Mouse (Mus musculus) mouse trophoblast stem cell (cell line): Measurements from ENCODE around the gene Adamtsl5.

Experiments used
- in situ Hi-C, 2 experiments: fragments of 300-500 bp; cut with MseI, MboI; formaldehyde crosslinking; loops; 2 replicates in 1 of 2; 3 replicates in 1 of 2; pipeline ENCODE4 v1.15.1; 2025

Adamtsl5 gene

DNA sequence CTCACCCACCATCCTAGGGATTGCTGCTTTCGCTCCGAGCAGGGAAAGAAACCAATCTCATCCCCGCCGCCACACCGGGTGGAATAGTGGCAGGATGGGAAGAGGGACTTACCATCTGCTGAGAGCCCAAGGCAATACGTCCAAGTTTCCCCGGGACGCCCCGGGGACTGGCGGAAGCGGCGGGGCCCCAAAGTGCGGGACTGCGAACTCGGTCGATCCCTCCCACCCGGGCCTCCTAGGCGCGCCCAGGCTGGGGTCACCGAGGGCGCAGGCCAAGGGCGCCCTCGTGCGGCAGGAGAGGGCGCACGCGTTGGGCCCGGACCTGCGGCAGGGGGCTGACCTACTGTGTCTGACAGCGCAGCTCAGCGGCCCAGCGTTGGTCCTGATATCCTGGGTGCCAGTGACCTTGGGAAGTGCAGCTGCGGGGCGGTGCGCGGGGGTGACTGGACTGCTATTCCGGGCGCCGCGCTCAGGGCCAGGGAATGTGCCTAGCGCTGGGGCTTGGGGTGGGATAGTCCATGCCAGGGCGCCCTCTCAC is at the start of gene Adamtsl5:
Gene Adamtsl5 (minus strand): TSS at position 169 of the 538 bp plus-strand sequence.
- in situ Hi-C loops = no loop called here

DNA sequence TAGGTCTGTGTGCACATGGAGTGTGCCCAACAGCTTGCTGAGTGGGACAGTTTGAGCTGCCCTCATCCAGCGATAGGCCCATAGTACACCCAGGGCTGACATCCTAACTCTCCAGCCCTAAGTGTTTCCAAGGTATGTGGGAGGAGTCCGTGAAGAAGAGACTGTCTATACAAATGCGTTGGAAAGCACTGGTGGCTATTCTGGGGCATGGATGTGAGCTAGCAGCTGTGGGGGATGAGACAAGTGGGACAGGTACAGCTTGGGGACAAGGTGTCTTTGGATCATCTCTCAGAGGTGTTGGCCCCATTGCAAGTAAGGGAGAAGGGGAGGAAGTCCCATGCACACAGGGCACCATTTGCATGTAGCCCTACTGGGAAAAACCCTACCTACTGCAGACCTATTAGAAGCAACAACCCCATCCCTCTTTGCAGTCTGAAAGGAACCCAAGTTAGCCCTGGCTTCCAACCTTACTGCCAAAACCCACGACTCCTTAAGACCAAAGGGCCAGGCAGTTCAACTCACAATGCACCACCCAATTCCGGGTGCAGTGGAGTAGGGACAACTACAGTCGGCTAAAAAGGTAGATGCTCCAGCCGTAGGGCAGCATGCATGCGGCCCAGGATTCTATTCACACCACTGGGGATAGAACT is 49.4 kb upstream of the Adamtsl5 start:
- in situ Hi-C loops = no loop called here

DNA sequence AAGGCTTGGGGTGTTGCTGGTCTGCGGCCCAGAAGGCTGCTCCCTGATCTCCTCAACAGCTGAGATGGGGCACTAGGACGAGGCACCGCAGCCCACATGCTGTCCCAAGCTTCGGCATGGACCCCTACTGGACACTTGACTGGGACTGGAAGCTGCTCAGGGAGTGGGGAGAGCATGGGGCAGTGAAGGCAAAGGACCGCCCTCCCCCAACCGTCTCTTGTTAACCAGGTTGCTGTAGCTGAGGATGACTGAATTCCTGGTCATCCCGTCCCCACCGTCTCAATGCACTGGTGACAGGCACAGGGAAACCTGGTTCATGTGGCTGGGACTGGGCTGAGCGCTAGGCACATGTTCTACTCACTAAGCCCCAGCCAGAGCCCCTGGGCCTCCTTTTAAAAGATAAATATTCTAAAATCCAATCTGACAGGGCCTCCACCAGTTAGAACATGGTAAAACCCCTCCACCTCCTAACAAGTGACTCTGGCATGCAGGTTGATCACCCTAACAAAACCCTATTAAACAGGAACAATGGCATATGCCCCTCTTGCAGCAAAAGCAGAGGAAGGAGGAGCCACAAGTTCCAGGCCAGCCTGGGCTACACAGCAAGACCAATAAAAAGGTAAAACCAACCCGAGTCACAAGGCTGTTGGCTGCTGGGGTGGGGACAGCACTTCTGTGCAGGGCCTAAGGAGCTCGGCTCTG is 48.8 kb upstream of the Adamtsl5 start:
- in situ Hi-C loops = no loop called here

DNA sequence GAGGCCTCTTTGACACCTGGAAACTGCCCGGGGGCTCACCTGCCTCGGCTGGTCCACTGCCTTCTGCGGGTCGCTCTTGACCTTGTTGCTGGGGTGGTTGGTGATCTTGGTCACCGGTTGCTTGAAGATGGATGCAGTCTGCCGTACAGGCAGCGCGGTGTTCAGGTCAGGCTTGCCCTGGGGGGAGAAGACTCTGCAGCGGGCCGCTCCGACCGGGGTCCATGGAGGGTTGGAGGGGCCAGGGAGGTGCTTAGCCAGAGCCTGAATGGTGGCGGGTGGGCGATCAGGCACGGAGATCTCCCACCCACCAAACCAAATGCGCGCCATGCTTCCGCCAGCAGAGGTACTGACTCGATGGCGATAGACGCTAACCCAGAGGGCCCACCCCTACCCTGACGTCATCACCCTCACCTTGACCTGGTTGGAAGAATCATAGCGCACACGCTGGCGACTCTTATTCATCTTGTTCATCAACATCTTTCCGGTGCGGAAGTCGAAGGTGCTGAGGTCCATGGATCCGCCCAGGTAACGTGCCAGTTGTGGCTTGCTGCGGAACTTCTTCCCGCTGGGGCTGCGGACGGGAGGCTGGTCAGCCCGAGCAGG is 46.9 kb upstream of the Adamtsl5 start:
- in situ Hi-C loops = no loop called here

DNA sequence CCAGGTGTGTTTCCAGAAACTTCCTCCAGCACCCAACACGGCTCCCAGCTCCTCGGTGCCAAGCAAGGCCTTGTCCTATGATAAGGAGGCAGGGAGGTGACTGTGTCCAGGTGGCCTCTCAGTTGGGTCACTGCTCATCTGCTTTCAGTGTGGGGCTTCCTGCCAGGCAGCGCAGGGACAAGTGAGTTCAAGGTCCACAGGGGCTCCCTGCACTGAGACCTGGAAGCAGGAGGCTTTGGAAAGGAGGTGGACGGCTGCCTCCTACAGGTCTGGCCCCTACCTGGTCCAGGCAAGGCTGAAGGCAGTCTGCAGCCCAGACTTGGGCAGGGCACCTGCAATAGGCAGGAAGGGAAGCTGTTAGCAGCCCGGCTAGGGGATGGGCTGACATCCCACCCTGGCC is 44.5 kb upstream of the Adamtsl5 start:
- in situ Hi-C loops = no loop called here

DNA sequence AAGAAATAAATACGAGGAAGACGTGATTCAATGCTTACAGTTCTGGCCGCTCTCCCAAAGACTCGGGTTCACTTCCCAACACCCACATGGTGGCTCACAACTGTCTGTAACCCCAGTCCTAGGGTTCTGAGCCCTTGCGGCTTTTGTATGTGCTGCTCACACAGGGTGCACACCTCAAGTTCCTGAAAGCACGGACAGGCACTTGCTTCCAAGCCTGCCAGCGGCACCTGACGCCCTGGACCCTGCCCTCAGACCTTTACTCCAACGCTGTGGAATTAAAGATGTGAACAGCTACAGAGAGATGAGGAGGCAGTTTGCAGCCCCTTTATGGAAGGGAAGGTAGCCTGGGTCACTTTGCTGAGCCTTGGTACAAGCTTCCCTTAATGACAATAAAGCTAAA is 42.5 kb upstream of the Adamtsl5 start:
- in situ Hi-C loops = no loop called here

DNA sequence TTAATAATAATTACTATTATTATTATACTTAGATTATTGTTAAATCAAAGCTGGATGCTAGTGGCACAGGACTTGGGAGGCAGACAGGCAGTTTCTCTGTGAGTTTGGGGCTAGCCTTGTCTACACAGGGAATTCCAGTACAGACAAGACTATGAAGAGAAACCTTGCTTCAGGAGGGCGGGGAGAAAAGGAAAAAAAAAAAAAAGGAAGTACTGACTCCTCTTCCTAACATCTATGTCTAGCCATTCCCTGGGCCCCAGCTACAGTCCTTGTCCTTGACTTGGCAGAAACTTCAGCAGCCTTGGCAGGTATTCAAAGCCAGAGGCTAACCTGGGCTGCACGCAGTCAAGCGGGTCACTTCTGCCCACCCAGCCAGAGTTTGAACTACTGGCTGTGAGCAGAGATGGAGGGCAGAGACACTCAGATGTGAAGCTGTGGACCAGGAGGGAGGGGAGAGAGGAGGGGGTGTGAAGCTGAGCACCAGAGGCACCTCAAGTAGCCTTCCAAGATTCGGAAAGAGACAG is 41.0 kb upstream of the Adamtsl5 start:
- in situ Hi-C loops = no loop called here

DNA sequence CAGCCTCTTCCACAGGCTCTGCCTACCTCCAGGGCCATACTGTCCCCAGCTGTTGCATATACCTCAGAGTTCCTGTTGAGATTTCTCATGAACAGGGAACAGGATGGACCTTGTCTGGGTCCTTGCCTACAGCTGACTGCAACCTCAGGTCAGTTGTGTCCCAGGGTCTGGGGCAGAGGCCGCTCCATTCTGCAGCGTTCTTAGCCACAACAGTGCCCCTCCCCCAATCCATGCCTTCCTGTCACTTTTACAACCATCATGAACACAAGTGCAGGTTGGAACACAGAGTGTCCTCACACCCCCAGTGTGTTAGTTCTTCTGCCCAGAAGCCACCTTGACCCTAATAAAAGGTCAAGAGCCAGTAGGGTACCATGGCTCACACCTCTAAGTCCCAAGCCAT is 40.5 kb upstream of the Adamtsl5 start:
- in situ Hi-C loops = no loop called here

DNA sequence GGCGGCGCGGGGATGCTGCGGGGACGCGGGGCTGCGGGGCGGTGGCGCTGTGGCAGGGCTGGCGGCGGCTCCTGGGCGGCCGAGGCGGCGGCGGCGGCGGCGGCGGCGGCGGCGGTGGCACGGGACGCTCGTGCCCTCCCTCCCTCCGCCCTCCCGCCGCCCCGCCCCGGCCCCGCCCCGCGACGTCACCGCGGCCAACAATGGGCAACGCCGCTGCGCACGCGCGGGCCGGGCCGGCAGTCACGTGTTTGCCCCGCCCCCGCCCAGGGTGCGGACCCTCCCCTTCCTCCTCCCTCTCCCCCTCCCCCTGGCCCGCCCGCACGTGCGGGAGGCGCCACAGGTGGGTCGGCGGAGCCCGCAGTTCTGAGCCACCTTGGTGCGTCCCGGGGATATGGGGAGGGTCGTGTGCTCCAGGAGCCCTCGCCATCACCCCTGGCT is 39.3 kb upstream of the Adamtsl5 start, which contains the start of gene Mex3d:
Gene Mex3d (minus strand): TSS at position 138 of the 438 bp plus-strand sequence.
- in situ Hi-C loops = no loop called here

DNA sequence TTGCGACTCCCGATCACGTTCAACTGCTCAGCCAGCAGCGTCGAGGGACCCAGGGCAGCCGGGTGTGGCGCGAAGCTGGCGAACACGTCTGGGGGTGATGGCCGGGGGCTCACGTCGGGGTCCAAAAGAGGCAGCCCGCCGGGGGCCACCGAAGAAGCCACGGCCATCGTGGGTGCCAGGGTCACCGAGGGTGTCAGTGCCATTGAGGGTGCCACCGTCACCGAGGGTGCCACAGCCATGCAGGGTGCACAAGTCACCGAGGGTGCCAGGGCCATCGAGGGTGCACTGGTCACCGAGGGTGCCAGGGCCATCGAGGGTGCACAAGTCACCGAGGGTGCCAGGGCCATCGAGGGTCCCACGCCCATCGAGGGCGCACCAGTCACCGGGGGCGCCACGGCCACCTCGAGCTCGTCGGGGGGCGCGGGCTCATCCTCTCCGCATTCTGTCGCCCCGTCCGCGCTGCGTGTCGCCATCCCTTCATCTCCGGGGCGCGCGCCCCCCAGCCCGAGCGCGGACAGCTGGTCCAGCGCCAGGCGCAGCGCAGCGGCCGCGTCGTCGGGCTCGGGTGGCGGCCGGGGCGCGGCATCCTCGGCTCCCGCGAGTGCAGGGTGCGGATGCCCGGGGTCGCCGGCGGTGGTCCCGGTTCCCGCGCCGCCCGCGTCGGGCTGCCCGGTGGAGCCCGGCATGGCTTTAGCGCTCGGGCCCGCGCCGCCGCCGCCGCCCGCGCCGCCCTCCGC is 38.7 kb upstream of the Adamtsl5 start:
- in situ Hi-C loops = no loop called here

DNA sequence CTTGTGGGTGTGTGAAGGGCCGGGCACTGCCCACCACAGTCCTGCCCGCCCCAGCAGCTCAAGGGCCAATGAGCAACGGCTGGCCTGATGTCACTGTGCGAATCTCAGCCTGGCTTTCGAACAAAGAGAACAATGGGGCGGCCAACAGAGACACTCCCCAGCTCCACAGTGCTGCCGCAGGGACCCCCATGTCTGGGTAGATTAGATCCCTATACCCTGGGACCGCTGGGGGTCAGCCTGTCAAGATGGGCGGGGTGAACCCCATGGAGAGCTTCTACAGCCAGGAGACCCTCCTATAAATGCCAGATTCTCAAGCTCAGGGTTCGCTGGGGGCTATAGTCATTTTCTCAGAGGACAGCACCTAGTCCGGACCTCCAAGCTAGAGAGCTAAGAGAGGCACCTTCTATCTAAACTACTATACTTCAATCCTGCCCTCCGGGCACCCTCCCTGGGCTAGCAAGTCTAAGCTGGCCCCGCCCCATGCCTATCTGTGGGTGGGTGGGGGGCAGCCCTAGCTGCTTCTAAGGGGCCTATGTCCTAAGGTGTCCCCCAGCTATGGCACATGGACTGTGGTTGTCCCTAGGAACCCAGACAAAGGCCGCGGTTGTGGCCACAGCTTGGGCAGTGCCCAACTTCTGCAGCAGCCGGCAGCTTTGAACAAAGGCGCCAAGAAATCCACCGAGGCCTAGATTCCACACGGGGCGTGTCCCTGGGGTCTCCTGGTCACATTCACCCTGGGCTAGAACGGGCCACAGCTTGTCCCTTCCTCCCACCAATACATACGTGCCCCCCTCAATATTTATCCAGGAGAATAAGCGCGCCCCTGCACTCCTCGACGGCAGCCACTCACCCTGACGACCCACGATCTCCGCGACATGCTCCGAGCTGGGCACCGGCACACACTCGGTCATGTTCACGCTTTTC is 37.9 kb upstream of the Adamtsl5 start:
- in situ Hi-C loops = no loop called here

DNA sequence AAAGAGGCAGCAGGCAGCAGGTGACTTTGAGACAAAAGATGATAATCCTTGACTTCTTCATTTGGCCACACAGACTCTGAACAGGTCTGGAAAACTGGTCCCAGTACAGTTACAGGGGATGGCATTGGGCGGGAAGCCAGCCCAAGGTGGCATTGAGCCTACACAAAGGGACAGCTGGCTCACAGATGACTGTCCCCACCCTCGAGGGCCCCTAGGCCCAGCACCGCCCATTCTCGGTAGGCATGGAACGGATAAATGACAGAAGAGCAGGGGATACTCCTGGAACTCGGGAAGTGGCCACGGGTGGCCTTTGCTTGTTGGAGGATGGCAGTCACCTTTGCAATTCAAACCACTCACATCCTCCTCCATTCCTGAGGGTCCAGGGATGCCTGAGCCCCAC is 37.1 kb upstream of the Adamtsl5 start:
- in situ Hi-C loops = no loop called here

DNA sequence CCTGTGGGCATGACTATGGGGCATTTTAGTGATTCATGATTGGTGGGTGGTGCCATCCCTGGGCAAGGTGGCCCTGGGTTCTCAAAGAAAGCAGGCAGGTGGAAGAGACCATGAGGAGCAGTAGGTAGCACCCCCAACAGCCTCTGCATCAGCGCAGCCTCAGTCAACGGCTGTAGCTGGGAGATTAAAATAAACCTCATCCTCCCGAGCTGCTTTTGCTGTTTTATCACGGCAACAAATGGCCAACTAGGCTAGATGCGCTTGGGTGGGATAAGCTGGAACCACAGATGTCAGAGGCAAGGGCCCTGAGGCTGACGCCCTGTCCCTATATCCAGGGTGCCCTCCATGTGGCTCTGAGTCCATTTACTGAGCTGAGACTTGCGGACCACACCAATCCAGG is 36.5 kb upstream of the Adamtsl5 start:
- in situ Hi-C loops = no loop called here

DNA sequence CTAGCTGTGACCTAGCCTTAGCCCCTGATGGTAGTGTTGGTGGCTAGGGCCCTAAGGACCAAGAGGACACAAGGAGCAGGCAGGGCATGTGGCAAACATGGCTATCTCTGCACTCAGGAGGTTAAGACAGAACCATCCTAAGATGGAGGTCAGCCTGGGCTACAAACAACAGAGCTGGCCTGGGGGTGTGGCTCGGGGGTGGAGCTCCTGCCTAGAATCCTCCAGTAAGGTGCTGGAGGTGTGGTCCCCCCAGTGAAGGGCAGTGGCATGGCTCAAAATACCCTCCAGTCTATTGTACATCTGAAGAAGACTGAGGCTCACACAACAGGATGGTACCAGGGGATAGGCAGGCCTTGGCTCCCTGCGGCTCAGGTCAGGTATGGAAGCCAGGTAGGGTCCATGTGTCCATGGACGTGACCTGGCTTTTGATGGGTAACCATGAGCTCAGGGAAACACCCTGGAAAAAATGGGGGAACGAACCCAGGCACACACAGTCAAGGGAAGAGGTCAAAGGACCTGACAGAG is 36.0 kb upstream of the Adamtsl5 start:
- in situ Hi-C loops = no loop called here

DNA sequence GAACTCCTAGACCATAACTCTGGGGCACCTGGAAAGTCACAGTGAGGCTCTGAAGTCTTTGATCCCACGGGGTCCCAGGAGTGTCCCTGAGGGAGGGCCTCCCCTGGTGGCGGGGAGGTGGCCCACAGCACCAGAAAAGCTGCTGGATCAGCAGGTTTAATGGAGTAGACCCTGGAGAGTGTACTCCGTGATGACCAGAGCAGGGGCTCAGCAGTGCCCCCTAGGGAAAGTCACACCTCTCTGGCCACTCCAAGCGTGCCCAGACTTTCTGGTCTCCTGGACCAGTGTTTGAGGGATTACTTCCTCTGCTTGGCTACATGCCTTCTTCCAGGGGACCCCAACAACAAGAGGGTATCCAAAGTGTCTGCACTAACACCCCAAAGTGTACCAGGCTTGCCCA is 35.2 kb upstream of the Adamtsl5 start:
- in situ Hi-C loops = no loop called here

DNA sequence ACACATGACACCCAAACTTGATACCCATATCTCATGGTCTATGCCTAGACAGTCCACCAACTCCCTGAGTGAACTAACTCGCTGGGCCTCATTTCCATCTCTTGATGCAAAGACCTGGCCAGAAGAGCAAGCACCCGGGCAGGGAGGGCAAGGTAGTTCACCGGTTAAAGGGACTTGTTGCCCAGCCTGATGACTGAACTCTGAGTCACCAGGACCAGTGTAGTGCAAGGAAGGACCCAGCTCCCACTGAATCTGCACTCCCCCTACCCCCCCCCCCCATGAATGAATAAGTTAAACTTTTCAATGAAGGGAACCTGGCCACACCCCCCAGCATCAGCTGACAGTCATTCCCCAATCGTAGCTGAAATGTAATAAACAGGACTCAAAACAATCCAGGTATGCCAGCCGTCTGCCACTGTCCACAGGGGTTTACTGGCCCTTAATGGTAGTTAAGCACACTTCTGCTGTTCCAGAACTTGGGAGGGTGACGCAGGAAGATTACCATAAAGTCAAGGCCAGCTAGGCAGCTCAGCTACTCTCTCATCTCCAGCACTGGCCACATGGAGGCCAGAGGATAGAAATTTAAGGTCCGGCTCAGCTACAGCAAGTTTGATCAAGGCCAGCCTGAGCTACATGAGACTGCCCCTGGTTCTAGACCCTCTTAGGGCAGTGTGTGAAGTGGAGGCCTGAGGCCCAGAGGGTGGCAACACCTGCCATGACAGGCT is 34.6 kb upstream of the Adamtsl5 start:
- in situ Hi-C loops = no loop called here

DNA sequence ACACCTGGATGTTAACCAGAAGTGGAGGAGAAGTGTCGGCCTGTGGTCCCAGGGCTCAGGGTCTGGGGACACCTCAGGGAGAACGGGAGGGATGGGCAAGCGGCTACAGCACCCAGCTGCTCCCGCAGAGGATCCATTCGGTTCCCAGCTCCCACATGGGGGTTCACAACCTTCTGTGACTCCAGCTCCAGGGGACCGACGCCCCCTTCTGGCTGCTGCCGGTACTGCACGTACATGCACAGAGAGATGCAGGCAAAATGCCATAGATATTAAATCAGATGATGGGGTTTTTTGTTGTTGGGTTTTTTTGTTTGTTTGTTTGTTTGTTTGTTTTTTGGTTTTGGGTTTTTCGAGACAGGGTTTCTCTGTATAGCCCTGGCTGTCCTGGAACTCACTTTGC is 29.5 kb upstream of the Adamtsl5 start:
- in situ Hi-C loops = no loop called here

DNA sequence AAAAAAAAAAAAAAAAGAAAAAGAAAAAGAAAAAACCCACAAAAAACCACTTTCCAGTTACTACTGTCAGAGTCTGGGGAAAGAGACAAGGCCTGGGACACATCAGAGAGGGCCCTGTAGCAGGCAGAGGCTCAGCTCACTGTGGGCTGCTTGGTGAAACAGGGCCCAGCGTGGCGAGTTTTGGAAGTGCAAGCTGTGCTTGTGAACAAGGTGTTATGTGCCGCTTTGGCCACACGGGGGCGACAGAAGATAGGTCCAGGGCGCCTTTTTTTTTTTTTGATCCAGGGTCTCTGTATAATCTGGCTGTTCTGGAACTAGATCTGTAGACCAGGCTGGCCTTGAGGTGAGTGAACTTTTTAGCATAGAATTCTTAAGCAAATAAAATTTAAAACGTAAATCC is 27.9 kb upstream of the Adamtsl5 start:
- in situ Hi-C loops = no loop called here

DNA sequence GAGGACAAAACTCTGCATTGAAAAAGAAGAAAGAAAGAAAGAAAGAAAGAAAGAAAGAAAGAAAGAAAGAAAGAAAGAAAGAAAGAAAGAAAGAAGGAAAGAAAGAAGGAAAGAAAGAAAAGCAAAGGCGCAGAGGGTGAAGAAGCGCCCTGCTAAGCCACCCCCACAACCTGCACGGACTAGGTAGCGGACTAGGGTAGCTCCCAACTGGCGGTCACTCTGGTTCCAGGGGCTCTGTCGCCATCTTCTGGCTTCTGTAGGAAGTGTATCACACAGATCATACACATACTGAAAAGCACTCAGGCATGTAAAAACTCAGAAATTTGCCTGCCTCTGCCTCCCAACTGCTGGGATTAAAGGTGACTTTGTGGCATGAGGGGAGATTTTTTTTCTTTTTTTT is 25.9 kb upstream of the Adamtsl5 start:
- in situ Hi-C loops = no loop called here

DNA sequence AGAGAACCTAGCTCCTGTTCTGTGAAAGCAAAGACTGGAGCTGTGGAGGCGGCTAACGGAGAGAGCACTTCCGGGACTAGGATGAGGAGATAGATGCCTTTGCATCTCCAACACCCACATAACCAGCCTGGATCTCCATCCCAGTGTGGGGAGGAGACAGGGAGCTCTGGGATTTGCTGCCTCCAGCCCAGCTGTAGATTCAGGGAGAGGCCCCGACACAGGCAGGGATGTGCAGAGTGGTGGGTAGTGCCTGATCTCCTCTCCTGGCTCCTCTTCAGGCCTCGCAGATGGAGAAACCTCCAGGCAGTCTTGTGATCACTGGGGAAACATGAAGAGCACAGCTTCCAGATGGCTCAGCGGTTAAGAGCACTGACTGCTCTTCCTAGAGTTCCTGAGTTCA is 24.5 kb upstream of the Adamtsl5 start:
- in situ Hi-C loops = no loop called here
